Mouse (Mus musculus): Measurements from ENCODE around the gene Taok2. TPM values are rescaled to one million over a fixed set of nuclear protein-coding genes. Genes with fewer than 3 reads are reported as not detected.
"Not testable (repeated sequence)": the region's sequence is repeated elsewhere in the genome, so short reads cannot be mapped to it uniquely, and the experiment has no call there.

Taok2 gene
- total and polyA plus RNA-seq, 2 experiments from 2014 or later, result 20.9 to 47.9 TPM

DNA sequence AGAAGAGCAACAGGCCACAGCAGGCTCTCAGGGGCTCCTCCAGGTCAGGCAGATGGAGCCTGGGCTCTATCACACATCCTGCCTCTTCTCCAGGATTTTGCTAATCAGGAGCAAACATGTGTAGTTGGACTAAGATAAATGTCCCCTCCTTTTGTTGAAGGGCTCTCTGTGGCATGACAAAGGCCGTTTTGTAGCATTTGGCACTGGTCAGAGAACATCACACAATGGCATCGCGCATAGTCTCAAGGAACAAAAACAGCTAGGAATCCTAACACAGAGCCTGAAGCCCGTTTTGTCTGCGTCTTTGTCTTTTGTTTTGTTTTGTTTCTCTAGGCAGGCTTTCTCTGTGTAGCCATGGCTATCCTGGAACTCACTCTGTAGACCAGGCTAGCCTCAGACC lies 39.5 kb upstream of the Taok2 start:
- no peak overlapping the region for H3K4me2 ChIP-seq (ENCODE audit: low read depth, low read length)
- peak overlapping the region; percentile 12; the same call in 1 of the 2 replicates for H3K27ac ChIP-seq (ENCODE audit: low read depth)
- no peak overlapping the region for H3K4me3 ChIP-seq (ENCODE audit: low read depth, low read length)
- 64% methylated on average over 5 of the region's 5 CpGs for WGBS
- no peak overlapping the region for H3K9ac ChIP-seq (replicated peaks; ENCODE audit: low read depth, low read length)
- no peaks in the 10 kb centered on the region for H3K4me1 ChIP-seq (ENCODE audit: control insufficient read depth, insufficient read depth)
- ATAC-seq (ENCODE audit: insufficient read depth, low read depth), result peak; percentile 21; the same call in 1 of the 2 replicates
- TF ChIP-seq EP300 (IDR thresholded peaks at IDR 0.05; ENCODE audit: low read depth) (no peak), CTCF (IDR thresholded peaks at IDR 0.05; ENCODE audit: low read depth) (no peak)
- H3K27me3 ChIP-seq (ENCODE audit: control insufficient read depth, insufficient read depth, low read length), result no peaks in the 10 kb centered on the region
- no peaks in the 10 kb centered on the region for H3K9me3 ChIP-seq (replicated peaks; ENCODE audit: control insufficient read depth, low read length)
- DNase-seq (ENCODE audit: low spot score), result peak; percentile 59
- H3K36me3 ChIP-seq (replicated peaks; ENCODE audit: control insufficient read depth, insufficient read depth, low read length), result no peaks in the 10 kb centered on the region

DNA sequence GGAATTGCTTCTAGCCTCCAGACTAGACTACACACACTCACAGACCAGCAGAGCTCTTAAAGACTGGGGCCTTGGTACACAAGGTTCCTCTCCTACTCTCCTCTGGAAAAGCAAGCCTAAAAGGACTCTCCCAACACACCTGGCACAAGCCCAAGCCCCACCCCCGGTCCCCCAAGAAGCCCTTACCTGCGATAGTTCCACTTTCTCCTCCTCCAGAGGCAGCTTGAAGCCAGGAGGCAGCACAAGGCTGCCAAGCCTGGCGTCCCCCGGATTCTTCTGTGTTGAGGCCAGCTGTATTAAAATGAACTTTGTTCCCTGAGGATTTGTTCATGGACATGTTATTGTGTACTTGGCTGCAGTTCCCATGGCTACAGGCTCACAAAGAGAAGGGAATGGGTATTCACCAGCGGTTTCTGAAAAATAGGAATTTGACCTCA lies 38.1 kb upstream of the Taok2 start, which contains the start of gene Tmem219:
Tmem219 (minus strand) TSS at position 294 of the 437 bp plus-strand sequence.
- 35% methylated on average over 5 of the region's 5 CpGs for WGBS
- Histone ChIP-seq H3K9ac (replicated peaks; ENCODE audit: low read depth, low read length) (no peak within 1 kb of the TSS), H3K4me2 (ENCODE audit: low read depth, low read length) (no peak within 1 kb of the TSS), H3K27ac (ENCODE audit: low read depth) (peak within 1 kb of the TSS; percentile 34), H3K9me3 (replicated peaks; ENCODE audit: control insufficient read depth, low read length) (no peaks in the 10 kb centered on the region), H3K27me3 (ENCODE audit: control insufficient read depth, insufficient read depth, low read length) (no peaks in the 10 kb centered on the region), H3K4me3 (ENCODE audit: low read depth, low read length) (no peak within 1 kb of the TSS), H3K4me1 (ENCODE audit: control insufficient read depth, insufficient read depth) (no peaks in the 10 kb centered on the region), H3K36me3 (replicated peaks; ENCODE audit: control insufficient read depth, insufficient read depth, low read length) (no peaks in the 10 kb centered on the region)
- peak; percentile 54 for DNase-seq (ENCODE audit: low spot score)
- ATAC-seq (ENCODE audit: insufficient read depth, low read depth), result peak; percentile 65
- no peak for TF ChIP-seq CTCF (IDR thresholded peaks at IDR 0.05; ENCODE audit: low read depth)
- no peak for TF ChIP-seq EP300 (IDR thresholded peaks at IDR 0.05; ENCODE audit: low read depth)

DNA sequence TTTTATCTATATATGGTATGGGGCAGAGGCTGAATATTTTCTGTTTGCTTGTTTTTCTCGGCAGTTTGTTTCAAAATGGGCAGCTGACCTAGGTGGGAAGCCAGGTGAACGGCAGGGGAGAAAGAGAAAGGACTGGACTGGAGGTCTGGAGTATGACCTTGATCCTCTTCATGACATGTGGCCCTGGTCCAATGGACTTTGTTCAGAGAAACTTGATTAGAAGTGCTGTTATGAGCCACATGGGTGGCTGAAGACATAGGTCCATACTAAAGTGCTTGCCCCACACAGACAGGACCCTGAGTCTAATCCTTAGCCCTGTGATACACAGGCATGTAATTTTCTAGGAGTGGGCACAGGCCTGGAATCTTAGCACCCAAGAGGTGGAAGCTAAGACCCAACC lies 37.1 kb upstream of the Taok2 start:
- H3K4me1 ChIP-seq (ENCODE audit: control insufficient read depth, insufficient read depth), result no peaks in the 10 kb centered on the region
- no peak overlapping the region for H3K9ac ChIP-seq (replicated peaks; ENCODE audit: low read depth, low read length)
- TF ChIP-seq CTCF (IDR thresholded peaks at IDR 0.05; ENCODE audit: low read depth) (no peak), EP300 (IDR thresholded peaks at IDR 0.05; ENCODE audit: low read depth) (no peak)
- H3K9me3 ChIP-seq (replicated peaks; ENCODE audit: control insufficient read depth, low read length), result no peaks in the 10 kb centered on the region
- DNase-seq (ENCODE audit: low spot score) (no peak), ATAC-seq (ENCODE audit: insufficient read depth, low read depth) (no peak)
- 79% methylated on average over 2 of the region's 2 CpGs for WGBS
- H3K4me2 ChIP-seq (ENCODE audit: low read depth, low read length), result no peak overlapping the region
- H3K27me3 ChIP-seq (ENCODE audit: control insufficient read depth, insufficient read depth, low read length), result no peaks in the 10 kb centered on the region
- H3K36me3 ChIP-seq (replicated peaks; ENCODE audit: control insufficient read depth, insufficient read depth, low read length), result no peaks in the 10 kb centered on the region
- no peak overlapping the region for H3K27ac ChIP-seq (ENCODE audit: low read depth)
- no peak overlapping the region for H3K4me3 ChIP-seq (ENCODE audit: low read depth, low read length)

DNA sequence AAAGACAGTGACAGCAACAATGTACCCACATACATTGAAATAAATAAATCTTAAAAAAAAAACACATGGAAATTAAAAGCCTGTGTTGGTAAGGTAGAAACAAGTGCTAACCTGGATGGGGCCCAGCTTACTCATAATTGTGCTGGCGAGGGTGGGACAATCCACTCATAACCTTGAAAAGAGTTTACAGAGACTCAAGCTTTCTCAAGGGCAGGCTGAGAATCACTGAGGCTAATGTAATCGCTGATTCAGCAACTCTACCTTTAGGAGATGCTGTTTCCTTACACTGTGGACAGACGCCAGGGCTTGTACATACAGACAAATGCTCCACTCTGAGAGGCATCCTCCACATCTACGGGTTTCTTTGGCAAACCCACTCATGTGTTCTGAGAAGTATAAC lies 35.5 kb upstream of the Taok2 start:
- TF ChIP-seq EP300 (IDR thresholded peaks at IDR 0.05; ENCODE audit: low read depth) (no peak), CTCF (IDR thresholded peaks at IDR 0.05; ENCODE audit: low read depth) (no peak)
- no peaks in the 10 kb centered on the region for H3K36me3 ChIP-seq (replicated peaks; ENCODE audit: control insufficient read depth, insufficient read depth, low read length)

DNA sequence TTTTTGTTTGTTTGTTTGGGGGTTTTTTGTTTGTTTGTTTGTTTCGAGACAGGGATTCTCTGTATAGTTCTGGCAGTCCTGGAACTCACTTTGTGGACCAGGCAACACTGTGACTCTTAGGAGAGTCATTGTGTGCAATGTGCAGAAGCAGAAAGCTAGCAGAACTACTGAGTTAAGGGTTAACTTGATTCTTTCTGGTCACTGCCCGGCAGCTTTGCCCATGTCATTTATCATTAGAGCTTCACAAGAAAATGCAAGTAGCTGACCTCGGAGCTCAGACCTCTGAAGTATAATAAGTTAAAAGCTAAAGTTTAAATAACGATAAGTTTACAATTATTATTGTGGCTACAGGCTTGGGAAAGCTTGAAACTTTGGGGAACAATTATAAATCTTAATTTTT lies 33.9 kb upstream of the Taok2 start:
- not testable (repeated sequence) for H3K9ac ChIP-seq (replicated peaks; ENCODE audit: low read depth, low read length); H3K36me3 ChIP-seq (replicated peaks; ENCODE audit: control insufficient read depth, insufficient read depth, low read length); DNase-seq (ENCODE audit: low spot score); H3K4me1 ChIP-seq (ENCODE audit: control insufficient read depth, insufficient read depth); H3K27me3 ChIP-seq (ENCODE audit: control insufficient read depth, insufficient read depth, low read length); H3K27ac ChIP-seq (ENCODE audit: low read depth); H3K4me3 ChIP-seq (ENCODE audit: low read depth, low read length); H3K4me2 ChIP-seq (ENCODE audit: low read depth, low read length); H3K9me3 ChIP-seq (replicated peaks; ENCODE audit: control insufficient read depth, low read length); ATAC-seq (ENCODE audit: insufficient read depth, low read depth)
- WGBS, result 48% methylated on average over 4 of the region's 4 CpGs

More for the DNA sequence above, 35.5 kb upstream of the Taok2 start:
- ATAC-seq (ENCODE audit: insufficient read depth, low read depth), result no peak
- Histone ChIP-seq H3K9me3 (replicated peaks; ENCODE audit: control insufficient read depth, low read length) (no peaks in the 10 kb centered on the region), H3K4me2 (ENCODE audit: low read depth, low read length) (no peak overlapping the region), H3K27me3 (ENCODE audit: control insufficient read depth, insufficient read depth, low read length) (no peaks in the 10 kb centered on the region), H3K9ac (replicated peaks; ENCODE audit: low read depth, low read length) (no peak overlapping the region), H3K4me3 (ENCODE audit: low read depth, low read length) (no peak overlapping the region), H3K27ac (ENCODE audit: low read depth) (no peak overlapping the region), H3K4me1 (ENCODE audit: control insufficient read depth, insufficient read depth) (no peaks in the 10 kb centered on the region)
- WGBS, result 72% methylated on average over 4 of the region's 4 CpGs
- DNase-seq (ENCODE audit: low spot score), result no peak

DNA sequence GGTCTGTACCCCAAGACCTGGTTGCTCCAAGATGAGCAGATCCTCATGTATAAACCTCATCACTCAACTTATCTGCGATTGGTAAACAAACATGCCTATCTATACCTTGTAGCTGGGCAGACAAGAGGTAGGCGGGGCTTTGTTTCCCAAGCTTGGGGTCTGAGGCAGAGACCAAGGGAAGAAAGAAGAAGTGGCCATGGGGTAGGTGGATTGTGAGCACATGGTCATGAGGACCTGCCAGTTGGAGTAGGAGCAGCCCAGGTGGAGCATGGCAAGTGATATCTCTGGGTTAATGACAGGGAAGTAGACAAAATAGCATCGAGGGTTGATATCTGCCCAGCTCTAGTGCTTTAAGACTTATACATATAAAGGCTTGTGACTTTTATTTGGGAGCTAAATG lies 30.3 kb upstream of the Taok2 start:
- ATAC-seq (ENCODE audit: insufficient read depth, low read depth) (no peak), DNase-seq (ENCODE audit: low spot score) (no peak)
- no peak for TF ChIP-seq EP300 (IDR thresholded peaks at IDR 0.05; ENCODE audit: low read depth)
- TF ChIP-seq CTCF (IDR thresholded peaks at IDR 0.05; ENCODE audit: low read depth), result no peak
- no peak overlapping the region for H3K4me3 ChIP-seq (ENCODE audit: low read depth, low read length)
- WGBS, result 72% methylated on average over 3 of the region's 3 CpGs
- H3K27me3 ChIP-seq (ENCODE audit: control insufficient read depth, insufficient read depth, low read length), result no peaks in the 10 kb centered on the region
- H3K9me3 ChIP-seq (replicated peaks; ENCODE audit: control insufficient read depth, low read length), result no peaks in the 10 kb centered on the region
- H3K4me1 ChIP-seq (ENCODE audit: control insufficient read depth, insufficient read depth), result no peaks in the 10 kb centered on the region
- no peak overlapping the region for H3K4me2 ChIP-seq (ENCODE audit: low read depth, low read length)
- no peaks in the 10 kb centered on the region for H3K36me3 ChIP-seq (replicated peaks; ENCODE audit: control insufficient read depth, insufficient read depth, low read length)
- no peak overlapping the region for H3K27ac ChIP-seq (ENCODE audit: low read depth)
- H3K9ac ChIP-seq (replicated peaks; ENCODE audit: low read depth, low read length), result no peak overlapping the region
